ENCODE assay signal across 17 mouse cellular contexts in genomic region chr8:79400671-79401070, GRCm38 (mm10).
"Had no signal": no experiment of that assay in that cellular context is flagged by ENCODE, and none has a peak within 500 bp of the region (broad histone marks: within the 10 kb centered on the region; RNA-seq: fewer than 3 reads in every experiment).

No protein-coding gene starts in this region.

- H3K9me3 ChIP-seq: neural tube, embryonic 12.5 days; neural tube, embryonic 13.5 days; neural tube, embryonic 15.5 days; stomach, embryonic 15.5 days had no signal

- H3K9ac ChIP-seq: neural tube, embryonic 12.5 days; neural tube, embryonic 13.5 days; neural tube, embryonic 15.5 days; stomach, embryonic 15.5 days had no signal

- DNase-seq: retina, postnatal 1 day; right cerebral cortex, adult 18-20 months; right cerebral cortex, postnatal 14 days; right cerebral cortex, postnatal 25 days; right cerebral cortex, postnatal 4 days; spleen, adult 18-20 months; thymus, adult 18-20 months; thymus, adult 2 months; thymus, postnatal 14 days; thymus, postnatal 25 days; thymus, postnatal 36 days; thymus, postnatal 4 days had no signal

- H3K4me3 ChIP-seq: neural tube, embryonic 12.5 days; neural tube, embryonic 13.5 days; neural tube, embryonic 15.5 days; stomach, embryonic 15.5 days had no signal

- H3K27ac ChIP-seq: neural tube, embryonic 12.5 days; neural tube, embryonic 13.5 days; neural tube, embryonic 15.5 days; stomach, embryonic 15.5 days; stomach, postnatal 0 days had no signal

- H3K4me2 ChIP-seq: neural tube, embryonic 12.5 days; neural tube, embryonic 13.5 days; neural tube, embryonic 15.5 days; stomach, embryonic 15.5 days had no signal

- H3K27me3 ChIP-seq: neural tube, embryonic 12.5 days; neural tube, embryonic 13.5 days; neural tube, embryonic 15.5 days; stomach, embryonic 15.5 days had no signal

- H3K36me3 ChIP-seq: neural tube, embryonic 12.5 days; neural tube, embryonic 13.5 days; neural tube, embryonic 15.5 days; stomach, embryonic 15.5 days had no signal
